Mouse (Mus musculus) embryo, embryonic 11 days (tissue): ENCODE measurements around the gene Mdga1.

Source experiments
- DNase-seq: peaks from one replicate; pipeline ENCODE4 v3.0.0-alpha.2; 2015

Gene Mdga1

GRCm38 (mm10) chr17:29970037-29970555, at the start of gene Mdga1:
Gene Mdga1 (minus strand): TSS chr17:29970087.
- DNase-seq: no peak

- no peak for DNase-seq
Observed at GRCm38 (mm10) chr17:30018927-30019610, 49.2 kb upstream of the Mdga1 start.

- DNase-seq: no peak
Observed at GRCm38 (mm10) chr17:30014660-30015059, 44.8 kb upstream of the Mdga1 start.

- DNase-seq: no peak
Observed at GRCm38 (mm10) chr17:30008392-30008791, 38.5 kb upstream of the Mdga1 start.

- no peak for DNase-seq
Observed at GRCm38 (mm10) chr17:30007883-30008282, 38.0 kb upstream of the Mdga1 start.

- no peak for DNase-seq
Observed at GRCm38 (mm10) chr17:30006877-30007276, 37.0 kb upstream of the Mdga1 start.

GRCm38 (mm10) chr17:30005451-30005941, 35.6 kb upstream of the Mdga1 start:
- DNase-seq: peak; percentile 59

- DNase-seq: no peak
Observed at GRCm38 (mm10) chr17:30005103-30005443, 35.2 kb upstream of the Mdga1 start.

GRCm38 (mm10) chr17:30004203-30005102, 34.6 kb upstream of the Mdga1 start, which contains the start of gene Zfand3:
Gene Zfand3 (plus strand): TSS chr17:30004733.
- peak; percentile 97 for DNase-seq

- no peak for DNase-seq
Observed at GRCm38 (mm10) chr17:29998566-29999295, 28.8 kb upstream of the Mdga1 start.

- DNase-seq: no peak
Observed at GRCm38 (mm10) chr17:29997726-29998125, 27.8 kb upstream of the Mdga1 start.

GRCm38 (mm10) chr17:29995986-29996385, 26.1 kb upstream of the Mdga1 start:
- no peak for DNase-seq

- no peak for DNase-seq
Observed at GRCm38 (mm10) chr17:29994459-29994858, 24.6 kb upstream of the Mdga1 start.

- DNase-seq: no peak
Observed at GRCm38 (mm10) chr17:29994011-29994410, 24.1 kb upstream of the Mdga1 start.

GRCm38 (mm10) chr17:29993488-29993887, 23.6 kb upstream of the Mdga1 start:
- no peak for DNase-seq

GRCm38 (mm10) chr17:29990845-29991244, 21.0 kb upstream of the Mdga1 start:
- no peak for DNase-seq

- no peak for DNase-seq
Observed at GRCm38 (mm10) chr17:29990136-29990535, 20.2 kb upstream of the Mdga1 start.

- DNase-seq: no peak
Observed at GRCm38 (mm10) chr17:29989653-29990052, 19.8 kb upstream of the Mdga1 start.

GRCm38 (mm10) chr17:29988141-29988540, 18.3 kb upstream of the Mdga1 start:
- DNase-seq: no peak

- DNase-seq: no peak
Observed at GRCm38 (mm10) chr17:29985534-29985933, 15.6 kb upstream of the Mdga1 start.

GRCm38 (mm10) chr17:29984931-29985330, 15.0 kb upstream of the Mdga1 start:
- DNase-seq: no peak

GRCm38 (mm10) chr17:29983190-29983589, 13.3 kb upstream of the Mdga1 start:
- DNase-seq: no peak

- DNase-seq: peak; percentile 63
Observed at GRCm38 (mm10) chr17:29981568-29981967, 11.7 kb upstream of the Mdga1 start.
